In genomic region chr6:29917383-29917720, GRCm38 (mm10) we compare ENCODE assay signal across 8 mouse cellular contexts. TPM values are rescaled to one million over a fixed set of nuclear protein-coding genes. Genes with fewer than 3 reads are reported as not detected.
DNase-seq lines count a peak whose midpoint lies in the region; ATAC-seq lines count a peak whose summit lies in the region.

No protein-coding gene starts in this region.

- H3K4me2 ChIP-seq in hindbrain, embryonic 11.5 days (replicated peaks; ENCODE audit: low read depth, low read length) = peak overlapping the region; percentile 82
- peak overlapping the region; percentile 99 for H3K4me2 ChIP-seq in liver, embryonic 15.5 days

- peak overlapping the region; percentile 35 for H3K9ac ChIP-seq in hindbrain, embryonic 11.5 days (ENCODE audit: low read depth, low read length)
- H3K9ac ChIP-seq in liver, embryonic 15.5 days = peak overlapping the region; percentile 68

- H3K4me3 ChIP-seq in hindbrain, embryonic 11.5 days (ENCODE audit: low read depth, low read length) = peak overlapping the region; percentile 61
- peak overlapping the region; percentile 76 for H3K4me3 ChIP-seq in liver, embryonic 15.5 days (replicated peaks)

- no peaks in the 10 kb centered on the region for H3K36me3 ChIP-seq in hindbrain, embryonic 11.5 days (ENCODE audit: control insufficient read depth, insufficient read depth, low read length)
- no peaks in the 10 kb centered on the region for H3K36me3 ChIP-seq in liver, embryonic 15.5 days (replicated peaks)

- no peaks in the 10 kb centered on the region for H3K4me1 ChIP-seq in hindbrain, embryonic 11.5 days (replicated peaks; ENCODE audit: control insufficient read depth, insufficient read depth, low read length)
- peaks cover 17% of the 10 kb centered on the region for H3K4me1 ChIP-seq in liver, embryonic 15.5 days (replicated peaks)

- peak; percentile 54 for DNase-seq in cerebellum, adult 11-12 months
- no peak for DNase-seq in cerebellum, adult 11 months
- DNase-seq in 416B (ENCODE audit: low read depth) = peak; percentile 45
- peak; percentile 62 for DNase-seq in embryo, embryonic 10.5 days (ENCODE audit: low spot score)
- DNase-seq in hindbrain, embryonic 11.5 days (ENCODE audit: low spot score) = no peak
- DNase-seq in retina, postnatal 1 day = peak; percentile 70
- no peak for DNase-seq in adrenal gland, postnatal 10 days

- 0% methylated on average over 17 of the region's 21 CpGs for WGBS in hindbrain, embryonic 11.5 days
- whole genome bisulfite sequencing in liver, embryonic 15.5 days (ENCODE audit: insufficient replicate concordance) = under 1% methylated on average over 21 of the region's 21 CpGs

- H3K9me3 ChIP-seq in hindbrain, embryonic 11.5 days (ENCODE audit: control insufficient read depth, low read length) = no peaks in the 10 kb centered on the region
- no peaks in the 10 kb centered on the region for H3K9me3 ChIP-seq in liver, embryonic 15.5 days (replicated peaks)

- no peaks in the 10 kb centered on the region; the same call in 1 of the 2 replicates for H3K27me3 ChIP-seq in hindbrain, embryonic 11.5 days (ENCODE audit: control insufficient read depth, insufficient read depth, low read length)
- H3K27me3 ChIP-seq in liver, embryonic 15.5 days = peaks cover 69% of the 10 kb centered on the region

- ATAC-seq in hindbrain, embryonic 11.5 days (ENCODE audit: low FRiP score) = peak; percentile 80
- ATAC-seq in liver, embryonic 15.5 days (ENCODE audit: insufficient read depth) = peak; percentile 59

- no peak overlapping the region for H3K27ac ChIP-seq in hindbrain, embryonic 11.5 days (ENCODE audit: low read depth, low read length)
- H3K27ac ChIP-seq in liver, embryonic 15.5 days (replicated peaks) = no peak overlapping the region

RNA-seq across cellular contexts. Expression of gene Strip2, which starts 0.5 kb away (rescaled TPM):
- 0.82 and 0.99 TPM in 2 replicates for polyA plus RNA-seq in hindbrain, embryonic 11.5 days (2014; fragmentation: Nextera tagmentation; extraction: Ambion mirVana)
- polyA plus RNA-seq in liver, embryonic 15.5 days (2015; fragmentation: Nextera tagmentation; extraction: Ambion mirVana) = 0.21 and 0.38 TPM in 2 replicates
- total RNA-seq in adrenal gland, postnatal 10 days (2021) = 1 to 10 TPM; 1.2 to 2.7 TPM

Comparison
In these comparisons a context has a peak if more than half of its experiments do, and no peak if none do; other contexts are left out.
1. DNase-seq: peak in cerebellum, adult 11-12 months (single experiment), 416B (single experiment), embryo, embryonic 10.5 days (single experiment) and retina, postnatal 1 day (single experiment); none in cerebellum, adult 11 months (single experiment), hindbrain, embryonic 11.5 days (single experiment) and adrenal gland, postnatal 10 days (single experiment).